19 mouse cellular contexts compared by ENCODE assay signal in the genomic region with DNA sequence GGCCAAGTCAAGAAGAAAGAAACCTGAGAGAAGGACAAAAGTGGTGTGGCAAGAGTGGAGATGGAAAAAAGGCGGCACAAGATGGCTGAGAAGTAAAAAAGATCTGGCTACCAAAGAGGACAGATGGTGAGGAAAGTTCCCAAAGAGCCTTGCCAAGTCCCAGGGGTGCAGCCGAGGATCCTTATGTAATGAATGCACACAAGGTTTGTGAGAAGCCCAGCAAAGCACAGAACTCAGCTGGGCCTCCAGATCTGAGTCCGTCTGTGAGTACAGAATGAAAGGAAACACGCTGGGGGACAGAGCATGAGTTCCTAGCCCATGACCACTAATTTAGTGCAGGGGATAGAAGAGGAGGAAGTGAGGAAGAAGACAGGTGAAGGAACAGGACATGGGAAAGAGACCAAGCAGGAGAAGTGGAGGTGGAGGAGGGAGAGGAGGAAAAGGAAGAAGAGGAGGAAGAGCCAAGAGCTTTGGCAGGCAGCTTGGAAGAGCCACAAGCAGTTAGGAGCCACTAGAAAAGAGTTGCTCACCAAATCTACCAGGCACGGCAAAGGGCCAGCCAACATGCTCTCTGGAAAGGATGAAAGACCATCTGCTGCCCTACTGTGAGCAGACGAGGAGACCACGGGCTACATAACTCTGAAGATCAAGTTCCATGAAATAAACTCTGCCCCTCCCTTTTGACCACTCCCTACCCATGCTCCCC. TPM values are rescaled to one million over a fixed set of nuclear protein-coding genes. Genes with fewer than 3 reads are reported as not detected.
A peak's percentile ranks its signal among the peaks of the same experiment; 100 is the strongest.
DNase-seq lines count a peak whose midpoint lies in the region; ATAC-seq and TF ChIP-seq lines count a peak whose summit lies in the region.
"Had no signal": no experiment of that assay in that cellular context is flagged by ENCODE, and none has a peak within 500 bp of the region (broad histone marks: within the 10 kb centered on the region; RNA-seq: fewer than 3 reads in every experiment).

No protein-coding gene starts in this region.

- H3K9ac ChIP-seq in liver, postnatal 0 days (replicated peaks), result no peak overlapping the region
- H3K9ac ChIP-seq: embryonic facial prominence, embryonic 12.5 days; heart, embryonic 13.5 days; kidney, embryonic 15.5 days; liver, embryonic 12.5 days had no signal

- peak; percentile 4 to 68 for DNase-seq in frontal cortex, adult 2 months (ENCODE audit: extremely low spot score in 1 of 2, low spot score in 1 of 2)
- DNase-seq in frontal cortex, postnatal 14 days (ENCODE audit: low spot score in 2 of 2), result no peak
- peak; percentile 86 for DNase-seq in brain, adult 2 months (ENCODE audit: low read depth, low spot score)
- peak; percentile 59 for DNase-seq in cerebellum, adult 8-10 months
- DNase-seq in left cerebral cortex, adult 9 months (ENCODE audit: low spot score in 2 of 2), result peak; percentile 10 to 75
- no peak for DNase-seq in thymus, postnatal 0 days (ENCODE audit: low spot score)
- no peak for DNase-seq in liver, postnatal 0 days
- DNase-seq: adrenal gland, postnatal 10 days; B cell, adult 2 months; gastrocnemius, postnatal 14 days; lung, postnatal 36 days; spleen, adult 18-20 months had no signal

- no peaks in the 10 kb centered on the region for H3K4me1 ChIP-seq in liver, postnatal 0 days (ENCODE audit: insufficient read depth)
- H3K4me1 ChIP-seq: embryonic facial prominence, embryonic 12.5 days; heart, embryonic 13.5 days; kidney, embryonic 15.5 days; liver, embryonic 12.5 days had no signal

- TF ChIP-seq CTCF in liver, postnatal 0 days (IDR thresholded peaks at IDR 0.05; ENCODE audit: low read depth), result no peak

- H3K9me3 ChIP-seq in liver, postnatal 0 days (ENCODE audit: low read length), result no peaks in the 10 kb centered on the region
- H3K9me3 ChIP-seq: embryonic facial prominence, embryonic 12.5 days; forebrain, embryonic 10.5 days; heart, embryonic 13.5 days; kidney, embryonic 15.5 days; liver, embryonic 12.5 days had no signal

- no peak for TF ChIP-seq EP300 in liver, postnatal 0 days (IDR thresholded peaks at IDR 0.05; ENCODE audit: low read depth)

- no peaks in the 10 kb centered on the region for H3K27me3 ChIP-seq in liver, postnatal 0 days (ENCODE audit: insufficient read depth, low read length)
- H3K27me3 ChIP-seq: embryonic facial prominence, embryonic 12.5 days; liver, embryonic 12.5 days had no signal

- H3K4me2 ChIP-seq in liver, postnatal 0 days (ENCODE audit: low read depth, low read length), result no peak overlapping the region
- H3K4me2 ChIP-seq: embryonic facial prominence, embryonic 12.5 days; heart, embryonic 13.5 days; kidney, embryonic 15.5 days; liver, embryonic 12.5 days; midbrain, embryonic 11.5 days had no signal

- no peaks in the 10 kb centered on the region for H3K36me3 ChIP-seq in liver, postnatal 0 days (replicated peaks; ENCODE audit: insufficient read depth, low read length)
- H3K36me3 ChIP-seq: embryonic facial prominence, embryonic 12.5 days; forebrain, embryonic 10.5 days; heart, embryonic 13.5 days; kidney, embryonic 15.5 days; liver, embryonic 12.5 days had no signal

- H3K4me3 ChIP-seq in liver, postnatal 0 days (ENCODE audit: low read depth, low read length), result no peak overlapping the region
- H3K4me3 ChIP-seq: embryonic facial prominence, embryonic 12.5 days; forebrain, embryonic 10.5 days; heart, embryonic 13.5 days; kidney, embryonic 15.5 days; liver, embryonic 12.5 days had no signal

- no peak for ATAC-seq in erythroid progenitor cell, adult 5-6 weeks (replicated peaks; ENCODE audit: low FRiP score, poor library complexity, severe bottlenecking)
- no peak for ATAC-seq in liver, postnatal 0 days
- ATAC-seq: liver, embryonic 12.5 days had no signal

- 73% methylated on average over 7 of the region's 7 CpGs for WGBS in liver, postnatal 0 days (ENCODE audit: insufficient replicate concordance)

- no peak overlapping the region for H3K27ac ChIP-seq in liver, postnatal 0 days (ENCODE audit: low read depth)
- H3K27ac ChIP-seq: embryonic facial prominence, embryonic 12.5 days; forebrain, embryonic 10.5 days; heart, embryonic 13.5 days; kidney, embryonic 15.5 days; liver, embryonic 12.5 days had no signal

RNA-seq across cellular contexts. Expression of a gene that starts 3.6 kb away (rescaled TPM):
- 0.14 and 0.21 TPM in 2 replicates for polyA plus RNA-seq in frontal cortex, adult 2 months (2012; rRNA removed)
- not detected in 2 replicates for total RNA-seq in erythroid progenitor cell, adult 5-6 weeks (2015; ENCODE audit: low replicate concordance)
- total RNA-seq in erythroid progenitor cell, adult 5-6 weeks (2017; ENCODE audit: low replicate concordance), result not detected in 2 replicates
- 0.46 and 0.55 TPM in 2 replicates for polyA plus RNA-seq in thymus, postnatal 0 days (2015; fragmentation: Nextera tagmentation; extraction: Ambion mirVana)
- polyA plus RNA-seq in liver, postnatal 0 days (2015; fragmentation: Nextera tagmentation; extraction: Ambion mirVana), result 0.05 TPM in 1 of 2 replicates, not detected in the other

RNA-seq across cellular contexts. Expression of a gene that starts 41.3 kb away (rescaled TPM):
- polyA plus RNA-seq in frontal cortex, adult 2 months (2012; rRNA removed), result 1.7 and 1.8 TPM in 2 replicates
- 24.5 and 33.5 TPM in 2 replicates for total RNA-seq in erythroid progenitor cell, adult 5-6 weeks (2015; ENCODE audit: low replicate concordance)
- total RNA-seq in erythroid progenitor cell, adult 5-6 weeks (2017; ENCODE audit: low replicate concordance), result 13.0 and 24.5 TPM in 2 replicates
- 240 and 251 TPM in 2 replicates for polyA plus RNA-seq in thymus, postnatal 0 days (2015; fragmentation: Nextera tagmentation; extraction: Ambion mirVana)
- polyA plus RNA-seq in liver, postnatal 0 days (2015; fragmentation: Nextera tagmentation; extraction: Ambion mirVana), result 8.4 and 9.3 TPM in 2 replicates

Comparison
In these comparisons a context has a peak if more than half of its experiments do, and no peak if none do; other contexts are left out.
1. DNase-seq: peak in frontal cortex, adult 2 months (2 of 2), brain, adult 2 months (single experiment), cerebellum, adult 8-10 months (single experiment) and left cerebral cortex, adult 9 months (2 of 2); none in frontal cortex, postnatal 14 days (0 of 2), thymus, postnatal 0 days (single experiment) and liver, postnatal 0 days (single experiment).
2. RNA of a gene that starts 41.3 kb away (polyA plus RNA-seq): 240 to 251 TPM in thymus, postnatal 0 days; 8.4 to 9.3 TPM in liver, postnatal 0 days and 1.7 to 1.8 TPM in frontal cortex, adult 2 months; every median in the first group is over 10 times any median in the second.